Mouse (Mus musculus) lung, postnatal 0 days (tissue): ENCODE measurements at regions not wholly inside any gene's neighbourhood (a gene's known extent, or its start where the extent isn't known, plus 50 kb on each side); places are given as distances from the start of the nearest gene placed in this dataset.

Source experiments
- CTCF ChIP-seq: IDR thresholded peaks from 2 replicates; pipeline ENCODE4 v1.5.1; 2016; ENCODE audit warnings: antibody characterized with exemption, mild to moderate bottlenecking
- EP300 ChIP-seq: IDR thresholded peaks from 2 replicates; pipeline ENCODE4 v1.6.1; 2016; ENCODE audit warnings: antibody characterized with exemption, mild to moderate bottlenecking, control low read depth

- TF ChIP-seq EP300 (no peak), CTCF (no peak)
Observed at GRCm38 (mm10) chr8:109217326-109217725, 276.5 kb upstream of the Pmfbp1 start.
